Mouse (Mus musculus) c-Kit-positive CD71-positive TER-119-negative erythroid progenitor cells, embryonic 14.5 days (primary cell): Measurements from ENCODE around the gene Slc24a3.

Experiments
- DNase-seq: peaks from one replicate; pipeline ENCODE4 v3.0.0-alpha.2; 2013; ENCODE audit warnings: low read depth

The Slc24a3 gene

GRCm38 (mm10) chr2:145213587-145213986 is 46.0 kb downstream of the Slc24a3 start:
- no peak for DNase-seq

GRCm38 (mm10) chr2:145214086-145214831 is 46.7 kb downstream of the Slc24a3 start:
- no peak for DNase-seq

- DNase-seq, result no peak
These were observed 49.0 kb downstream of the Slc24a3 start for GRCm38 (mm10) chr2:145216580-145216979.

GRCm38 (mm10) chr2:145217422-145217821 is 49.9 kb downstream of the Slc24a3 start:
- no peak for DNase-seq

GRCm38 (mm10) chr2:145219246-145219645 is 51.7 kb downstream of the Slc24a3 start:
- no peak for DNase-seq

- no peak for DNase-seq
These were observed 56.1 kb downstream of the Slc24a3 start for GRCm38 (mm10) chr2:145223646-145224045.

- no peak for DNase-seq
These were observed 58.1 kb downstream of the Slc24a3 start for GRCm38 (mm10) chr2:145225640-145226039.

GRCm38 (mm10) chr2:145226100-145226499 is 58.5 kb downstream of the Slc24a3 start:
- DNase-seq, result no peak

- no peak for DNase-seq
These were observed 59.8 kb downstream of the Slc24a3 start for GRCm38 (mm10) chr2:145227351-145227750.

GRCm38 (mm10) chr2:145232764-145233484 is 65.4 kb downstream of the Slc24a3 start:
- no peak for DNase-seq

GRCm38 (mm10) chr2:145233547-145234398 is 66.2 kb downstream of the Slc24a3 start:
- no peak for DNase-seq

GRCm38 (mm10) chr2:145246384-145246783 is 78.8 kb downstream of the Slc24a3 start:
- DNase-seq, result no peak

- no peak for DNase-seq
These were observed 80.6 kb downstream of the Slc24a3 start for GRCm38 (mm10) chr2:145248185-145248584.

- no peak for DNase-seq
These were observed 89.8 kb downstream of the Slc24a3 start for GRCm38 (mm10) chr2:145257332-145257731.

- DNase-seq, result no peak
These were observed 90.3 kb downstream of the Slc24a3 start for GRCm38 (mm10) chr2:145257855-145258254.

- DNase-seq, result no peak
These were observed 93.0 kb downstream of the Slc24a3 start for GRCm38 (mm10) chr2:145260574-145260973.

- no peak for DNase-seq
These were observed 94.6 kb downstream of the Slc24a3 start for GRCm38 (mm10) chr2:145262153-145262552.

- DNase-seq, result no peak
These were observed 99.2 kb downstream of the Slc24a3 start for GRCm38 (mm10) chr2:145266723-145267122.

GRCm38 (mm10) chr2:145268971-145269370 is 101.4 kb downstream of the Slc24a3 start:
- no peak for DNase-seq

- DNase-seq, result no peak
These were observed 101.9 kb downstream of the Slc24a3 start for GRCm38 (mm10) chr2:145269410-145269809.

- no peak for DNase-seq
These were observed 106.6 kb downstream of the Slc24a3 start for GRCm38 (mm10) chr2:145274016-145274677.

- no peak for DNase-seq
These were observed 111.8 kb downstream of the Slc24a3 start for GRCm38 (mm10) chr2:145279336-145279735.
